Mouse (Mus musculus) heart, adult 2 months (tissue): ENCODE measurements around the gene Rmnd5b.

Experiments
- CTCF ChIP-seq: fragments of 200-600 bp; IDR thresholded peaks from 2 replicates; pipeline ENCODE4 v1.8.1; 2022; ENCODE audit warnings: antibody characterized with exemption, mild to moderate bottlenecking, moderate library complexity
- EP300 ChIP-seq: fragments of 200-500 bp; IDR thresholded peaks from 2 replicates; pipeline ENCODE4 v1.6.1; 2011; ENCODE audit warnings: low read depth, low read length, control low read depth; ENCODE audit not compliant: insufficient read depth
- POLR2A ChIP-seq: fragments of 200-500 bp; IDR thresholded peaks from 2 replicates; pipeline ENCODE4 v1.6.1; 2011; ENCODE audit warnings: mild to moderate bottlenecking, low read depth, low read length, control low read depth; ENCODE audit not compliant: insufficient read depth

GRCm38 (mm10) chr11:51607096-51607738 lies 28.5 kb downstream of the Rmnd5b start:
- TF ChIP-seq POLR2A (no peak), CTCF (no peak), EP300 (no peak)
